Mouse (Mus musculus) midbrain, embryonic 14.5 days (tissue): ENCODE data around the gene Bloc1s4. TPM values are rescaled to one million over a fixed set of nuclear protein-coding genes. Genes with fewer than 3 reads are reported as not detected.

ENCODE experiments used
- ATAC-seq: fragments of 200-750 bp; cut with Nextera tagmentation; 2 replicates; pipeline ENCODE4 v1.8.0; 2017; ENCODE audit warnings: moderate number of reproducible peaks, moderate library complexity; ENCODE audit not compliant: low FRiP score, low TSS enrichment
- DNase-seq: peaks from one replicate; pipeline ENCODE4 v3.0.0-alpha.2; 2015
- H3K27ac ChIP-seq: fragments of 300-500 bp; sonication (generic); replicated peaks from 2 replicates; pipeline ENCODE4 v1.5.1; 2014; ENCODE audit warnings: mild to moderate bottlenecking, low read depth, low read length, moderate library complexity
- H3K27me3 ChIP-seq: fragments of 300-500 bp; sonication (generic); 2 replicates; pipeline ENCODE4 v1.6.1; 2014; ENCODE audit warnings: low read length, control low read depth, mixed read lengths; ENCODE audit not compliant: control insufficient read depth, insufficient read depth
- H3K36me3 ChIP-seq: fragments of 300-500 bp; sonication (generic); 2 replicates; pipeline ENCODE4 v1.6.1; 2014; ENCODE audit warnings: low read length, control low read depth; ENCODE audit not compliant: control insufficient read depth, insufficient read depth
- H3K4me1 ChIP-seq: fragments of 300-500 bp; sonication (generic); 2 replicates; pipeline ENCODE4 v1.6.1; 2014; ENCODE audit warnings: mild to moderate bottlenecking, antibody characterized with exemption, low read length, control low read depth; ENCODE audit not compliant: control insufficient read depth, insufficient read depth
- H3K4me2 ChIP-seq: fragments of 300-500 bp; sonication (generic); 2 replicates; pipeline ENCODE4 v1.6.1; 2014; ENCODE audit warnings: mild to moderate bottlenecking, low read length, moderate library complexity
- H3K4me3 ChIP-seq: fragments of 300-500 bp; sonication (generic); replicated peaks from 2 replicates; pipeline ENCODE4 v1.5.1; 2014; ENCODE audit warnings: low read depth, low read length
- H3K9ac ChIP-seq: fragments of 300-500 bp; sonication (generic); replicated peaks from 2 replicates; pipeline ENCODE4 v1.6.1; 2014; ENCODE audit warnings: mild to moderate bottlenecking, low read length, moderate library complexity
- H3K9me3 ChIP-seq: fragments of 300-500 bp; sonication (generic); 2 replicates; pipeline ENCODE4 v1.6.1; 2016; ENCODE audit warnings: low read length, control low read depth, mixed read lengths; ENCODE audit not compliant: control insufficient read depth
- WGBS: fragments of 180-500 bp; shearing (Covaris S2); extraction: QIAGEN DNeasy Blood & Tissue Kit; methylation state at CpG from one replicate; pipeline ENCODE4 v1.1.7; 2014; 5-methylcytosine and 5-hydroxymethylcytosine counted together
- polyA plus RNA-seq: library from polyadenylated mRNA; unstranded; fragments of >200 nt; fragmentation: Nextera tagmentation; extraction: Ambion mirVana; gene quantifications from 2 replicates; pipeline ENCODE4 v1.2.1, GENCODE M21; 2014

The Bloc1s4 gene
- polyA plus RNA-seq, 1 experiment from 2014 or later: 28.6 TPM

DNA sequence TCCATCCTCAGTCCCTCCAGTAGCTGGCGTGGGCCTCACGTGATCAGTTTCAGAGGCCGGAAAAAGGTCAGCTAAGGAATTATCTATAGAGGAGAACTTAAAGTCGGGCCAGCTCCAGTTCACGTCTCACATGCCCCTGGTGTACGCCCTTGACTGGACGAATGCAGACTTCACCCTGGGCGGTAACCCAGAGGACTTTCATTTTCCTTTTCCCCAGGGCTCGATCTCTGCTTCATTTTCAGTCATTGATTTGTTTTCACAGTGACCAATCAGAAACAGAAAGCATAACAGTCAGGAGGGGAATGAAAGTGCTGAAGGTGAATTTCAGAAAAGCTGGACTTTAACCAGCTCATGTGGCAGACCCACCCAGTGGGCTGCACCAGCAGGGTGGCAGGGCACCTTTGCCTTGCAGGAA, 22.1 kb downstream of the Bloc1s4 start:
- H3K4me2 ChIP-seq: no peak overlapping the region
- H3K9ac ChIP-seq: no peak overlapping the region
- no peak for ATAC-seq
- no peak overlapping the region for H3K4me3 ChIP-seq
- H3K9me3 ChIP-seq: no peaks in the 10 kb centered on the region
- no peak overlapping the region for H3K27ac ChIP-seq
- no peak for DNase-seq
- 77% methylated on average over 9 of the region's 9 CpGs for WGBS
- no peaks in the 10 kb centered on the region for H3K4me1 ChIP-seq
- H3K36me3 ChIP-seq: no peaks in the 10 kb centered on the region
- no peaks in the 10 kb centered on the region for H3K27me3 ChIP-seq

DNA sequence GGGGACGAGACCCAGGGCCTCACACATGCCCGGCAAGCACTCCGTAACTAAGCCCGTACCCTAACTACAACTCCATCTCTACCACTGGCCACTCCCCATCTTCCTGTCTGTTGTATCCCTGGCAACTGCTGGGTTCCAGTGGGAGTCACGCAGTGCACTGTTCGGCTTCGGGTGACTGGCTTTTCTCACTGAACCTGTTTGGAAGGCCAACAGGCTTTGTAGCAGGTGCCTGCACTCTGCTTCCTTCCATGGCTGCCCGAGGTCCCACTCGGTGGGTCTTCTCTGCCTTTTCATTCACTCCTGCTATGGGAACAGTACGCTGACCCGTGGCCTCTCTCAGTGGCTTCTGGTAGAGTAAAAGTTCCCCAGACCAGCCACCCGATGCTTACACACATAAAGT, 22.6 kb downstream of the Bloc1s4 start:
- no peaks in the 10 kb centered on the region for H3K9me3 ChIP-seq
- H3K4me3 ChIP-seq: no peak overlapping the region
- DNase-seq (no peak), ATAC-seq (no peak)
- WGBS: 60% methylated on average over 12 of the region's 12 CpGs
- no peaks in the 10 kb centered on the region for H3K4me1 ChIP-seq
- no peak overlapping the region for H3K27ac ChIP-seq
- H3K9ac ChIP-seq: no peak overlapping the region
- H3K27me3 ChIP-seq: no peaks in the 10 kb centered on the region
- no peak overlapping the region for H3K4me2 ChIP-seq
- H3K36me3 ChIP-seq: no peaks in the 10 kb centered on the region

DNA sequence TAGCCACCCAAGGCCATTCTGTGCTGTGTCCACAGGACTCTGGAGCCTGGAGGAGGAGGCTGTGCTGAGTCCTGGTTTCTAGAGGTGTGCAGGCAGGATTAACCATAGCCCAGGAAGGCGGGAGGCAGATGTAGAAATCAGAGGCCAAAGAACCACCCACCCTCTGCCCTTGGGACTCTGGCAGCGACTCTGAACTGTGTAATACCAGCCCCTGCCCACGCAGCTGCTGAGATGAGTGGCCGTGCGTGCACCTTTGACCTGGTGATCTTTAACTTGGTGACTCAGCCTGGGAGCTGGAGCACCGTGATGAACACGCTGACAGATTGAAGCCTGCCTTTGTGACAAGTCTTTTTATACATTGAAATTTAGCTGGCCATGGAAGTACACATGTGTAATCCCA, 24.2 kb downstream of the Bloc1s4 start:
- H3K4me2 ChIP-seq: no peak overlapping the region
- H3K9me3 ChIP-seq: no peaks in the 10 kb centered on the region
- DNase-seq (no peak), ATAC-seq (no peak)
- H3K9ac ChIP-seq: no peak overlapping the region
- no peaks in the 10 kb centered on the region for H3K27me3 ChIP-seq
- 79% methylated on average over 7 of the region's 7 CpGs for WGBS
- no peak overlapping the region for H3K27ac ChIP-seq
- no peaks in the 10 kb centered on the region for H3K4me1 ChIP-seq
- no peak overlapping the region for H3K4me3 ChIP-seq
- H3K36me3 ChIP-seq: no peaks in the 10 kb centered on the region

DNA sequence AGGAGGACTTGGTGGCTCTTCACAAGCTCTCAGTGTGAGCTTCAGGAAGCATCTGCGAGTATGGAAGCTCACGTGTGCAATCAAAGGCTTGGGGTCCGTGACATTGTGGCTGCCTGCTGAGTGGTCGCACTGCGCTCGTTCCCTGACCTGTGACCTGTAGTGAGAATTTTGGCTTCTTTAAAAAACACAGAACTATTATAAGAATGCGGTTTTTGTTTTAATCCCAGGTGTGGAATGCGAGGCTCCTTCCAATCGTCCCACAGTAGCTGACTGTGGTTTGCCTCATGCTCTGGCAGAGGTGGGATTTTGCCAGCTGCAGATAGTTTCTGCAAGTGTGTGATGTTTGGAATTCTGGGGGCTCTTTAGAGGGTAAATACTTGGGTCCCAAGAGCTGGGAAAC, 25.1 kb downstream of the Bloc1s4 start:
- ATAC-seq (no peak), DNase-seq (no peak)
- H3K4me1 ChIP-seq: no peaks in the 10 kb centered on the region
- H3K4me3 ChIP-seq: no peak overlapping the region
- no peaks in the 10 kb centered on the region for H3K9me3 ChIP-seq
- no peaks in the 10 kb centered on the region for H3K36me3 ChIP-seq
- H3K4me2 ChIP-seq: no peak overlapping the region
- no peak overlapping the region for H3K9ac ChIP-seq
- H3K27ac ChIP-seq: no peak overlapping the region
- no peaks in the 10 kb centered on the region for H3K27me3 ChIP-seq
- WGBS: 76% methylated on average over 9 of the region's 9 CpGs

DNA sequence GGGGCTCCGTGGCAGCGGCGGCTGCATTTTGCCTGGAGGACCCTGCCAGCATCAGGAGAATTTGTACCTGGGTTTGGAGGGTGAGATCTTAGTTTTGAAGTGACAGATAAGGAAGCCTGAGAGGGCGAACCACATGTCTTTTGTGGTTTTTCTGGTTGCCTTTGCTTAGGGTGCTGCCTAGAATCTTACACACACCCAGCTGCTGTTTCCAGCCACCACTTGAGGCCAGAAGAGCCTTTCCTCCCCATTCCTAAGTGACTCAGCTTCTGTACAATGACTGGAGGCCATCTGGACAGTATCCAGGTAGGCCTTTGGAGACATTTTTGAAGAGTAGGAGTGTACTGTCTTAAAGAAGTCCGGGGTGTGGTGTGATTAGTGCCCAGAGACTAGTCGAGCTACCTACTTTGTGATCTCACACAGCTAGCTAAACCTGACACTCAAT, 26.0 kb downstream of the Bloc1s4 start:
- H3K4me1 ChIP-seq: no peaks in the 10 kb centered on the region
- no peaks in the 10 kb centered on the region for H3K27me3 ChIP-seq
- 83% methylated on average over 6 of the region's 6 CpGs for WGBS
- no peak overlapping the region for H3K4me3 ChIP-seq
- H3K4me2 ChIP-seq: no peak overlapping the region
- no peak for DNase-seq
- H3K27ac ChIP-seq: no peak overlapping the region
- no peak overlapping the region for H3K9ac ChIP-seq
- no peak for ATAC-seq
- H3K36me3 ChIP-seq: no peaks in the 10 kb centered on the region
- no peaks in the 10 kb centered on the region for H3K9me3 ChIP-seq

DNA sequence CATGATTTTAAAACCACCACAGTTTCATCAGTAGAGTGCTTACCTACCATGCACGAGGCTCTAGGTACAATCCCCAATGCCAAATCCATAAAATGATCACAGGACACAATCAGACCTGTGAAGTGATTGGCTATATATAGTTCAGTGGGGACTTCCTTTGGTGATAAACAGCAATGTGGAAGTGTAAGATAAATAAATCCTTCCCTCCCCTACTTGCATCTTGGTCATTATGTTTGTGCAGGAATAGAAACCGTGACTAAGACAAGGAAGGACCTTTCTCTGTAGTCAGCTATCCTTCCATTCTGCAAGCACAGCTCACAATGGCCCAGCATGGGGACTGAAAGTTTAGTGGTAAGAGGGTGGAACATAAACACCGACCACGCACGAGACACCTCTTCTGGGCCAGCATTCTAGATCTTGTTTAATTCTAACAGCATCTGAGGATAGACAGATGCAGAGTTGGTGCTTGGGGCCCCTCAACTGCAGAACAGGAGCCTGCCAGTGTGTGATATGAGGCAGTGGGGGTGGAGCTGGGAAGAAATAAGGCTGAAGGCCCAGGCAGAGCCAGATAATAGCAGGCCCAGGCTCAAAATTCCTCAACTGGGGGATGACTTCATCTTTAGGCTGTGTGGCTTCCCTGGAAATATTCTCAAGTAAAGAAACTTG, 27.6 kb downstream of the Bloc1s4 start:
- H3K4me1 ChIP-seq: no peaks in the 10 kb centered on the region
- DNase-seq (no peak), ATAC-seq (no peak)
- no peak overlapping the region for H3K4me2 ChIP-seq
- 68% methylated on average over 5 of the region's 5 CpGs for WGBS
- H3K27ac ChIP-seq: no peak overlapping the region
- no peaks in the 10 kb centered on the region for H3K36me3 ChIP-seq
- no peak overlapping the region for H3K9ac ChIP-seq
- no peaks in the 10 kb centered on the region for H3K9me3 ChIP-seq
- no peaks in the 10 kb centered on the region for H3K27me3 ChIP-seq
- no peak overlapping the region for H3K4me3 ChIP-seq

DNA sequence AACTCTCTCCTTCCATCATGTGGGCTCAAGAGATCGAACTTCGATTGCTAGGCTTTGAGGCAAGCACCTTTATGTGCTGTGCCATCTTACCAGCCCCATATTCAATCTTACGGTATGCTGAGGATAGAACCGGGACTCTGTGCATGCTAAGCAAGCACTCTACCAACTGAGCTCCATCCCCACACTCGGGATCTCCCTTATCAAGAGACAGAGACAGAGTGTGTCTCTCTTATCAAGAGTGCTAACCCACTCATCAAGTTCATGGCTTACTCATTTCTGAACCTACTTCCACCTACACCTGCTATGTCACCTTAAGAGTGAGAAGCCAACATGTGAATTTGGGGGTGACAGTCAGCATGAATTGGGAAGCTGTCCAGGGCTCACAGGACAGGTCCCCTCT, 28.2 kb downstream of the Bloc1s4 start:
- Histone ChIP-seq H3K4me3 (no peak overlapping the region), H3K9me3 (no peaks in the 10 kb centered on the region), H3K36me3 (no peaks in the 10 kb centered on the region), H3K4me2 (no peak overlapping the region), H3K4me1 (no peaks in the 10 kb centered on the region), H3K27me3 (no peaks in the 10 kb centered on the region), H3K9ac (no peak overlapping the region), H3K27ac (no peak overlapping the region)
- 86% methylated on average over 5 of the region's 5 CpGs for WGBS
- DNase-seq: no peak
- ATAC-seq: no peak

DNA sequence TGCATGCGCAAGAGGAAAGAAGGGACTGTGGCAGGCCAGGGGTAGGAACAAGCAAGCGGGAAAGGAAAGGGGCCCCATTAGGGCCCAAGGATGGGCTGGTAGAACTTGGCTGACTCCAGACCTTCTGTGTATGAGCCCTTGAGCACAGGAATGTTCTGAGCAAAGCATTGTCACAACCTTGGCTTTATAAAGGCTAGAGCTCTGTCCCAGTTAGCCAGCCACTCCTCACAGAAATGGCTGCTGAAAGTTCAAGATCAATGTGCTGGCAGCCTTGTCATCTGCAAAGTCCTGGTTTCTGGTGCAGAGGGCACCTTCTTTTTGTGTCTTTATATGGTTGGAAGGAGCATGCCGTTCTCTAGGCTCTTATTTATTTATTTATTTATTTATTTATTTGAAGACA, 28.8 kb downstream of the Bloc1s4 start:
- ATAC-seq: no peak
- H3K27ac ChIP-seq: no peak overlapping the region

DNA sequence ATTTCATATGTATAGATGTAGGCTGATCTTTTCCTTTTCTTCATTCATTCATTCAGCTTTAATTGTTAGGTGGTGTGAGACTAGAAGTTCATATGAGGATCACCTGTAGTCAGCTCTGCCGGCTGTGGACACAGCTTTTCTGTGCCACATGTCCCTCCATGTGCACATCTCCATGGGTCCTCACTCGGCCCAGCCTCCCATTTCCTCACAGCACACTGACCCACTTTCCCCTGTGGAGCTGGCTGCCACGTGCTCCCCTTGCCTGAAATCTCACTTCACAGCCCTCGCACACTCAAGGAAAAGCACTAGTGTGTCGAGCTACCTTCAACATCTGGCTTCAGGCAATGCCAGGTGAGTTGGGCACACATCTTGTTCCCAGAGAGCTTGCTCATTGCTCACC, 29.3 kb downstream of the Bloc1s4 start:
- Histone ChIP-seq H3K4me3 (no peak overlapping the region), H3K27ac (no peak overlapping the region), H3K9ac (no peak overlapping the region), H3K4me2 (no peak overlapping the region), H3K9me3 (no peaks in the 10 kb centered on the region), H3K27me3 (no peaks in the 10 kb centered on the region), H3K36me3 (no peaks in the 10 kb centered on the region), H3K4me1 (no peaks in the 10 kb centered on the region)
- no peak for DNase-seq
- WGBS: 81% methylated on average over 5 of the region's 5 CpGs
- no peak for ATAC-seq

More for the DNA sequence above, 28.8 kb downstream of the Bloc1s4 start:
- Histone ChIP-seq H3K36me3 (no peaks in the 10 kb centered on the region), H3K27me3 (no peaks in the 10 kb centered on the region), H3K4me2 (no peak overlapping the region), H3K4me1 (no peaks in the 10 kb centered on the region), H3K9me3 (no peaks in the 10 kb centered on the region), H3K4me3 (no peak overlapping the region), H3K9ac (no peak overlapping the region)
- DNase-seq: no peak
- WGBS: 88% methylated on average over 3 of the region's 3 CpGs
